Mouse (Mus musculus) left cerebral cortex, adult 8-10 months (tissue): ENCODE measurements at regions not wholly inside any gene's neighbourhood (a gene's known extent, or its start where the extent isn't known, plus 50 kb on each side); places are given as distances from the start of the nearest gene placed in this dataset.

Source experiments
- DNase-seq, 2 experiments: peaks; one replicate each; pipeline ENCODE4 v3.0.0; 2022; ENCODE audit warnings: low spot score in 2 of 2

DNA sequence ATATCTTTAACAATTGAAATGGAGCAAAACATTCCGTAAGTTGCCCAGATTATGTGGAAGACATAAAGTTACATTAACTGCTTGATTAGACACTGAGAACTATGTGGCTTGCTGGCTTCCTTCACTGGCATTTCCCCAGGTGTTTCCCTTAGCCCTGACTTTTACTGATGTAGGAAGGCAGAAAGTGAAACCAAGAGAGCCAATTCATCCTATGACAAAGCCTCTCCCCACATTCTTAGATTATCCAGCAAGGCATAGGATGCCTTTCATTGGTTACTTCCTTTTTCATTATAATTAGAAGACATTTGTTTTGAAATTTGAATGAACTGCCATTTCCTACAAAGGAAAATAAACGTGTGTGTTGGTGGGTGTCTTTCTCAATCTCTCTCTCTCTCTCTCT is 72.1 kb downstream of the Cdc42ep3 start:
- DNase-seq = no peak

DNA sequence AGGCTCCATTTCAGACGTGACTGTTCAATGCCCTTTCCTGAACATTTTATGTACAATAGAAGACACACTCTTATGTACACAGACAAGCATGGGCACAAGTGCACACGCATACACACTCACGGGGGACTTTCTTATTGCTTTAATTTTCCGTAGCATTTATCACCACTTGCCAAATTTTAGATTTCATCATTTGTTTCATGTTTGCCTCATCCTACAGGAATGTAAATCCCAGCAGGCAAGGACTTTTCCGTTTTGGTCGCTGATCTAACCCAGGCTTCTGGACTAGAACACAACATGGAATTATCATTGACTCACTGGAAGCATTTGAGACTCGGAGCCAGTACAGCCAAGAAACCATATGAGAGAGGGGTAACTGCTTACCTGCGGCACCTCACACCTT is 81.3 kb downstream of the Cdc42ep3 start:
- no peak for DNase-seq

DNA sequence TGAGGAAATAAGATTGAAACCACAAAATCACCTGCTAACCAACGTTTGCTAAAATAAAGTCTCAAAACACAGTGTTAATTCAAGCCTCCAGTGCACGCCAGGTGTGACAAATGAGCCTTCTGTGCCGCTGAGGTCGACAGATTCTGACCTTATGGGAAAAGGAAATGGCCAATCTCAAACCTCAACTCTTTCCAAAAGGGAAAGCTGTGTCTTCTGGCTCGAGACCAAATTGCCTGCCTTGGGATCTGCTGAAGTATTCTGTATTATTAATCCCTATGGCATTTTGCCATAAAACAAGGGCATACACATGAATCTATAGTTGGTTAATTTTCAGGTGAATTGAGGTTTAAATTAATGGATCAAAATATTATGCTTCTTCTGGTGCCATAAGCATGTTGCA is 95.2 kb downstream of the Cdc42ep3 start:
- DNase-seq = no peak

DNA sequence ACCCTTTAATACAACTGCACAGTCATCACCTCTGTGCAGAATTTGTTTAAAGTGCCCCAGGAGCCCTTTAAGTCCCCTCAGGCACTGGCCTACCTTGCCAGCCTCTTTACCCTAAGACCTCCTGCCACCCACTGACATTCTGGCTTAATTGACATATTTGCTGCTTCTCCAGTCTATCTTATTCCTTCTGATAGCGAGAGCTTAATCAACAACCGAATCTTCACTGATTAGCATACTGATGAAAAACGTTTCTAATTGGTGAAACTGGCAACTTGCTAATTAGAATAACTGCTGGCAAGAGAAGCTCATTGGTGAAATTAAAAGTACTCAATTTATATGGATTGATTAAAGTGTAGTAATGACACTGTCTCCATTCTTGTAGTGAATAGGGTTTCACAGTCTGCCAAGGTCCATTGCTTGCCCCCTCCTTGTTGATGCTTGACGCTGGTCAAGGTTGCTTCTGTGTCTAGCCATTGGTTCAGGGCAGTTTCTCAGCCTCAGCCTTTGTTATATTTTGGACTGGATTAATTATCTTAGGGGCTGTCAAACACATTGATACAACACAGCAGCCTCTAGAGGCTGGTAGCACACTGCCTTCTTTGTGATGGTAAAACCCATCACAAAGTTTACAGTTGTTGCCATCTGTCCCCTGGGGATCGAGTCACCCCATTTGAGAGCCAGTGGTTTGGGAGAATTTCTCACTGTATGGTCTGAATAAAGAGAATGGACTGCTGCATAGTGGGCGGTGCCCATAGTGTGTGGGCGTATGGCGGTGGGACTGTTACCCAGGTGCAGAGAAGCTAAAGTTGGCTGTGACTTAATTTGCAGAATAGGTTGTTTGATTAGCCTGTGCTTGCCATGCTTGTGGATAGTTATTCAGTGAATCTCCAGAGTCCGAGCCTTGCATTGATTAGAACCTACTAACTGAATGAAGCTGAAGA is 107.7 kb downstream of the Cdc42ep3 start:
- no peak for DNase-seq

DNA sequence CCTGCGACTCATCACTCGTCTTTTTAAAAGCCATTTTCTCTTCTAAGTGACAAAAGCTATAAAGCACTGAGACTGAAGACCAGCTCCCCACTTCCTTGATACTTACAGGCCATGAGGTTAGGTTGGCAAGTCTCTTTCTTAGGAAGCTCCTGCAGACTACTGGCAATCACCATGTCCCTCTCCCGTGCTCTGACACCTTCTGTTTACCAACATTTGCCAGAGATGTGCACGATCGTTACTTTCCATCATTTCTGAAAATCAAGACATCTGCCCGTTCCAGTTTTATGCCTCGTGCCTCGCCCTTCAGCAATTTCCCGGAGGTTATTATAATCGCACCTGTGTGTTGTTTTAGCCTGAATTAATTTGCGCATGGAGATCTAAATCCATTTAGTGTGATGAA is 110.8 kb downstream of the Cdc42ep3 start:
- DNase-seq = no peak

DNA sequence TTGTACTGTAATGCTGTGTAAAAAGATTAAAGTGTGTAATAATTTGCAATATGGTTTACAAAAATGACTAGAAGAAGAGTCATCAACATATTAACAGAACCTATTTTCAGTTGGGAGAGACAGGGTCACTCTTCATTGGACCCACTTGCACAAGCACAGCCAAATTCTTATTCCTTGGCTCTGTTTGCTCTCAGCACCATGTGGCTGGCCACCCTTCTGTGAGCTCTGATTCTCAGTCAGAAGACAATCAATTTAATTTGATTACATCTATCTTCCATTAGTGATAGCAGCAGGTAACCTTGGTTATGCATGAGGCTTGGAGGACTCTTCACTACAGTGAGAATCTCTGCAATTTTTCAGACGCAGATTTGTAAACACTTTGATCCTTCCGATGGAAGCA is 111.5 kb downstream of the Cdc42ep3 start:
- no peak for DNase-seq

DNA sequence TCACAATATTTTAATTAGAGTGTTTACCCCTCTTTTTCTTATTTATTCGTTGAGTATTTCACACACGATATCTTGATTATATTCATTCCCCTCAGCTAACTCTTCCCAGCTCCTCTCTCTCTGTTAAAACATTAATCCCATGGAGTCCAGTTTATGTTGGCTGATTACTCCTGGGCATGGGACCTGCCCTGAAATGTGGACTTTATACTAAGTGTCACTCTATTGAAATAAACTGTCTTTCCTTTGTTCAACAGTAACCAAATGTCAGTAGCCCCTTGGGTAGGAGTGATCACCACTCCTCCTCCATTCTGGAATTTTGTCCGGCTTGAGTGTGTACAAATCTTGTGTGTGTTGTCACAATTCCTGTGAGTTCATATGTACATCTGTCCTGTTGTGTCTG is 113.4 kb downstream of the Cdc42ep3 start:
- DNase-seq = no peak

DNA sequence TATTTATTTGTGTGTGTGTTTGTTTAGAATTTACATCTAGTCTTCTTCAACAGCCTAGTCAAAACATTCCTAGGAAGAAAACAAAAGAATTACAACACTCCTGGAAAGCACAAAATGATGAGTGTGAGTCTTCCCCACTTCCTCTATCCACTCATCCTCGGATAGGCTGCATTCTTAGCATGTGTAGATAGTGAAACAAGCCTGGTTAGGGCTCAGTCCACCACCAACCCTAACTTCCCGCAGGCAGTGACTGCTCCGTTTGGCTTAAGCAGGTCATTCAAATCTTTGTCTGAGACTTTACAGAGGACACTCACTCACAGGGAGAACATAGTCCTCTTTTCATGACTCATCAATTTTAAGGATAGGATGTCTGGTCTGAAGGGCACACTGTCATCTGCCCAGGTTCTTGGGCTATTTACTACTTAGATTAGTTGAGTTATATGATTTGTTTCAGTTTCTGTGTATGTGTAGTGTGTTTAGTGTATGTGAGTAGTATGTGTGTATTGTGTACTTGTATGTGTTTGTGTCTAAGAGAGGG is 118.6 kb downstream of the Cdc42ep3 start:
- DNase-seq = no peak

DNA sequence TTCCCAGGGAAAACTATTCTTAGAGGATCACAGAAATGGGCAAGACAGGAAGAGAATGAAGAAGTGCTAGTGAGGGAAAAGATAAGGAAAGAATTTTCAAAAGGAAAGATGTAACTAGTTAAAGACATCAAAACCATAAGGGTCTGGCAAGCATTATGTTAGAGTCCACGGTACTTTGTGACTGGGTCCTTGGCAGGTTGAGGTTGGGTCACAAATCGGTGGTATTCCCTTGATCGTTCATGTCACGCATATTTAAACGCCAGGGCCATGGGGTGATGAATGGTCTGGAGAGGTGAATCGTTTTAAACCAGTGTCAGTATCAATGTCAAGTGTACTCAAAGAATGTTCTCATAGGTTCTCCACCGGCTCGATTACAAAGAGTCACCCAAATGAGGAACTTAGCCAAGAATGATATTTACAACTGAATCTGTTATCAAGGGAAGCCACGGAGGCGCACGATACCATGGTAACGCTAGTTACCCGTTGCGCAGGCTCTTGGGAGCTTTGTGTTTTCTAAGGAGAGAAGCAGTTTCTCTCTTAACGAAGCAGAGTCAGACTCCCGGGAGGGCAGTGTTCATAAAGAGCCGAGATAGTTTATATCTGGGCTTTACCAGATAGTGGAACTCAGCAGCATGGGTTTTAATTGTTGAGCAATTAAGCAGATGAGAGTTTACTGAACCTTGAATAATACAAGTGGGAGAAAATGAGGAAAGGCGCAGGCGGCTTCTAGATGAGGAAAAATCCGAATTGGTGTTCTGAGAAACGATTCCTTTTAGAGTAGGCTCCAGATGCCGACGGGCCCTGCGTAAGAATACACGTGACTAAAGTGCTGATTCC is 124.0 kb downstream of the Cdc42ep3 start:
- DNase-seq = peak; percentile 13 to 47

DNA sequence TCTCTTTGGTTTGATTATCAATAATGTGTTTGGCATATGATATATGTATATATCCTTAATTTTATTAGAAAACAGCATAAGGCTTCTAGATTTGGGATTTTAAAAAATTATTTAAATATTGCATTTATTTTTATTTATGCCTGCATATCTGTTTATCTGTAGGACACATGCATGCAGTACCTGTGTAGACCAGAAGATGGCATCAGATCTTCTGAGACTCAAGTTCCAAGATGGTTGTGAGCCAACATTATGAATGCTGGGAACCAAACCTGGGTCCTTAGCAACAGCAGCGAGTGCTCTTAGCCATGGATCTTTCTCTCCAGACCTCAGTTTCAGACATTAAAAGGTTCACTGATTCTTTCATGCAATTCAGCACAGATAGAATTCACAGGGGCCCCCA is 148.3 kb downstream of the Cdc42ep3 start:
- DNase-seq = no peak

DNA sequence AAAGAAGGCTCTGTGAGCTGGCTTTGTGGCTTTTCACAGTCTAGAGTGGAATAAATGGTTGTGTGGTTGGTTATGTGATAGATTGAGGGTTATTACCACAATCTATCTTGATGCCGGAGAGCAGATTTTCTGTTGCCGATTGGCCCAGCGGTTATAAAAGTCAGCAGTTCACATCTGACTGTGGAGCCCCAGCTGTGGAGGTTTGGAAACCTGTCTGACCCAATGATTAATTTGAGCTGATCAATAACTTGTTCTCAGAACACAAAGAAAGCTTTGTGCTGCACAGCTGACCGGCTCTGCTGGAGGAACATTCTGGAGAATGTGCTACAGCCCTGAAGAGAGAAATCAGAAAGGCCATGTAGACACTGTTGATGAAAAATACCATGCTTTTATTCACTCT is 148.8 kb downstream of the Cdc42ep3 start:
- no peak for DNase-seq

DNA sequence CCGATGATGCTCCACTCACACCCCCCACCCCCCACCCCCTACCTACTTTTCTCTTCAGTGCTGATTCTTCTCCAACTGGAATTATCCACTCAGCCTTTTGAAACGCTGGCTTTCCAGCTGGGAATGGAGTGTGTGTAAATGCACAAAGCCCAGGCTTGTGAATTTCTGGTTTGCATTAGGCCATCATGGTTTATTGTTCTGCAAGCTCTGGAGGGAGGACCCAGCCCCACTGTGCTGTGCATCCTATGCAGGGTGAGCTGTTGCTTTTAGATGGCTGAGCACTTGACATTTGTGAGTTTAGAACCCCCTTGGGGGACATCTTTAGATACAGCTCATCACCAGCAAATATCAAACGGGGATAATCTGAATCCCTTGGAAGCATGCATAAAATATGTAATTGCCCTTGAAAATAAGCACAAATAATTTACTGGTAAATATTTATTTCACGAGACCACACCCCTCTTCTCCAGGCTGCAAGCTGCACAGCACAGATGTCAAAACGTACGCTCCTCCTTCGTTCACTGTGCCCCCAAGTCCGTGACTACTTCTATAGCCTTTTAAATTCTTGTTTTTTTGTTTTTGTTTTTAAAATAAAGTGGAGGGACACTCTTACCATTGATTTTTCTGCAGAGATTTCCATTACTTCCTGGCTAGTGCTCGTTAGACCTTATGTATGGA is 148.2 kb downstream of the Qpct start:
- no peak for DNase-seq

DNA sequence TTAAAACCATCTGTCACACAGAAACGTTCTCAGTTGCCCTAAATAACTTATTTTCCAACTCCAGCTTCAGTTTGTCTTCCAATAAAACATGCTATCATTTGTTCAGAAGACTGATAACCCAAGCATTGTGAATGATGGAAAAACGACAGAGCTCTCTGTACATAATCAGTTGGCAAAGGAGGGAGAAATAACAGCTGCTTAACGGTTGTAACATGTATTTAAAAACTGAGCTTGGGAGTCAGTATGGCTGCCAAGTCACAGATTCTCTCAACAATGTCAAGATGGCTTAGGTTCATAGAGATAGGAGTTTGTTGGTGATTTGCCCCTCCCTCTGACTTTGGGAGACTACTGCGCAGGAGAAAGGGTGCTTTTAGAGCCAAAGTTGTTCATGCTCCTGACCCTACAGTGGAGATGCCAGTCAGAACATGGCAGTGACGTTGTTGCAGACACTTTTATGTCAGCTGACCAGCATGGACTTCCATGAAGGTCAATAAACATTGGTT is 140.2 kb downstream of the Qpct start:
- DNase-seq = no peak

DNA sequence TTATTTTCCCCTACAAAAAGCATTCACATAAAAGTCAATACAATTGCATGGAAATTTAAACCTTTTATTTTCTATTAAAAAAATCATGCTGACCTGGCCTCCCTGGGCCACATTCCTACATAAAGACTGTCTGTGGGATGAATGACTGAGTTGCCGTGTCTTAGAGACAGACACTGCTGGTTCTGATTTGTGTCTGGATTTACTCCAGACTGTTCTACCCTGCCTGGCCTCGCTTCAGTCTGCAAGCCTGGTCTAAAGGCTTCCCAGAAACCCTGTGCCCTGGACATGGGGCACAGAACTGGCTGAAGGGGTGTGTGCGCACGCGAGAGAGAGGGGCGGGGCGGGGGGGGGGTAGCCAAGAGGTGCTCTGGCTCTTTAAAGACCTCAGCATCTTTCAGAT is 136.6 kb downstream of the Qpct start:
- no peak for DNase-seq

DNA sequence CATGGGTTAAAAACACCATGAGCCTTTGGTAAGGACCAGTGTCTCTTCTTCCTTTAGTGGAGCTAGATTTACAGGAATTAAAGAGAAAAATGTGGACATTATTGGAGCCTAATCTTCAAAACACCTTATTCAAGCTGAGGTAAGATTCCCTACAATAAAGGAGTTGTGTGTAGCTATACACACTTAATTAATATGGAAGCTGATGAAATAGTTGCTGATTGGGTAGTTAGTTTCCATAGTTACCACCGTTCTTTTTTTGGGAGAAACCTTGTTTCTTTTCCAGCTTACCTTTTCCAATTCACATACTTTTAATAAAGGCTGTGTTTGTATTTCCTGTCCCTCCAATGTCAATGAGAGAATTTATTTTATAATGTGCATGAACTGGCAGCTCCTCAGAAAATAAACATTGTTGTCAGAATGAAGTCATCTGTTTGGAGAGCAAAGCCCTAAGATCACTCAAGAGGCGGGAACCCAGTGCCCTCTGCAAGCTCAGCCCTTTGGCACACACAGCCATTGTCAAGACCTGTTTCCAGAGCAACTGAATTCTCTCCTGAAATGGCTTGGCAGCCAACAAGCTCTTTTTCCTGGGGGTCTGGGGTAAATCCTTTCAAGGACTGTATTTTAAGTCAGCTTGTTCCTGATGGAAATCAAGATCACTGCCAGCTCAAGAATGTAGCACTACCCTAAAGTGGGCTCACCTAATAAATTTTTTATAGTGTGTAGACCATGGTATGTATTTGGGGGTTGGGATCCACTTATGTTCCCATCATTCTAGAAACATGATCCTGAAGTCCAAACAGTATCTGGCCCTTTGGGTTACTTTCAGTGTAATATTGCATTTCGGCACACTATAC is 128.8 kb downstream of the Qpct start:
- DNase-seq = no peak

DNA sequence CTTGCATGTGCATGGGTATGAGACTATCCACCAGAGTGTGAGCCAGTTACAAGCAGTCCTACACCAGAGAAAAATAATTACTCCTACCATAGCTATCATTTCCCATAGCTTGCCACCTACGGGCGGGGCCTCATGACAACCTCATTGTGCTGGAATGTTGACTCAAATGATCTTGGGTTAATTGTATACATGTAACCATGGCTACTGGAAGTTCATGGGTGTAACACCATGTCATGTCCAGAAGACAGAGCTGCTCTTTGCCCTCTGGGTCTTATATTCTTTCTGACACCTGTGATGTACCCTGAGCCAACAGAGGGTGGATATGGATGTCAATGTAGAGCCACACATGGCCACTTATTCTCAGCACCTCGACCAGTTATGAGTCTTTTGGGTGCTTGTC is 125.6 kb downstream of the Qpct start:
- no peak for DNase-seq

DNA sequence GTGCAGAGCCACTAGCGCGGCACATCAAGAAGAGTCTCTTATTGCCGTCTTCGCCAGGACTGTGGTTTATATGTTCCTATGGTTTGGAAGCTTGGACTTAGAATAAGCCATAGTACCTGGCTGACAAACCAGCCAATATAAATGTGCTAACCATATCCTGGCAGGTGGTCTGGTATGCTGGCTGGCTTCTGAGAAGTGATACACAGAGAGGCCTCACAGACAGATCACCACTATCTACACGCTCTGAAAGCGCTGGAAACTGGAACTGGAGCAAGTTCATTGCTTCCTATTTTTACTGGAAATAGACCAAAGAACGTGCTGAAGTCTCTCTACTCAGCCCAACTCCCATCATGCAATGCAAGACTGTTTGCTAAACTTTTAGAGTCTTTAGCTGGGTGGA is 124.7 kb downstream of the Qpct start:
- no peak for DNase-seq

DNA sequence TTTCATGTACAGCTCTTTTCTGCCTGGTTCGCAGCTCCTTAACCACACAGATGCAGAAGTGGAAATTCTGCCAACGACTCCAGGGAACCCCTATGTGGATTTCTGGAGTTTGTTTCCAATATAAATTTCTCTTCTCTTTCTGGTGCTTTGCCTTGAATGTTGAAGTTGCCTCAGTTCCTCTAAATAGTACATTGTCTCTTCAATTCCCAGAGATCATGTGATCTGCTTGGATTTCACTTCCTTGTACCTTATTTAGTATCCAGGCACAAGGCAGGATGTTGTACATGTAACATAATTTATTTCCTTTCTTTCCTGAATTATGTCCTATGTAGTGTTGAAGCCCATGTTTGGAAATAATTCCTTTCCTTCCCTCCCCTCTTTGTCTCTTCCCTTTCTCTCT is 123.7 kb downstream of the Qpct start:
- no peak for DNase-seq

DNA sequence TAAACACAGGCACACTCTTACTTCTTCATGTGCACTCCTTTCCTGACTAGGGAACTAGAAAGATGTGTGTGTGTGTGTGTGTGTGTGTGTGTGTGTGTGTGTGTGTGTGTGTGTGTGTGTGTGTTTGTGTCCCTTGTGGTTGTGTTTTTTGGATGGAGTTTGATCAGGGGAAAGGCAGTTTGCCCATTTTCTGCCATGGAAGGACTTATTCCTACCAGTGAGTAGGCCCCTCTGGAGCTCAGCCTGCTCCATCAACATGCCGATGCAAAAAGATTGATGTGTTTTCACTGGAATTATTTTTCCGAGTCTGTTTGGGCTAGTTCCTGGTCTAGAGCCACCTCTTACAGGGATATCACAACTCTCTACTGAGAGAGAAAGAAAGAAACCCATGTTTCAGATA is 120.6 kb downstream of the Qpct start:
- no peak for DNase-seq

DNA sequence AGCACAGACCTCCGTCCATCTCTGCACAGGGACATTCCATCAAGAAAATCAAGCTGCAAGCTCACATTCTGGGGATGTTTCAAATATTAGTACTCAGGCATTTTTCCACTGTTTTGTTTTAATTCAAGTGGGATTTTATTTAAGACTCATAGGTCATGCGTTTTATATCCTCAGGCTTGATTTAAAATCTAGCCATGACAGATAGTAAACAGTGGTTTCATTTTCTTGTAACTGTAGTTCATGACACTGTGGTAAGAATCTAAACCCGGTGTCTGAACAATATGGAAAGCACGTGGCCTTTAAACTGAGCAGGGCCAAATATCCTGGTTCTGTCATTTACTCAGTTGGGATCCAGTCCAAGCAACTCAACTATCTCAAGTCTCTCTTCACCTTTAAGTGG is 119.0 kb downstream of the Qpct start:
- DNase-seq = no peak

DNA sequence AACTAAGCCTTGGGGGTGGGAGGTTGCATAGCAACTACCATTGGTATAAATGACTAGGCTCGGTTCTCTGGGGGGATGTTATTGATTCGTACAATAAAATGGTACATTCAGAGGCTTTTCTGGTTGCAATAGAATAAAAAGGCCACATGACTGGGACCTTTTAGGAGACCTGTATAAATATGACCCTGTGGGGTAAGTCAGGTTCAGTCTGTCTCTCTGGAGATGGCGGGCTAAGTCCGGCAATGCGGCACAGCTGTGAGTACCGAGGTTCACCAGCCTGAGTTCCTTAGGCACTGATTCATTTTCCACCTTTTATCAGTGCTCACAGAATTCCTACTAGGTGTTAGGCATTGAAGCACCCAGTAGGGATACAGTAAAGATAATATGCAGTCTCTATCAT is 115.5 kb downstream of the Qpct start:
- DNase-seq = no peak
